Mouse (Mus musculus) stomach, embryonic 14.5 days (tissue): ENCODE measurements around the gene Spem1. TPM values are rescaled to one million over a fixed set of nuclear protein-coding genes. Genes with fewer than 3 reads are reported as not detected.

Experiments used
- ATAC-seq: fragments of 200-750 bp; cut with Nextera tagmentation; 2 replicates; pipeline ENCODE4 v1.8.0; 2017; ENCODE audit warnings: low read depth, moderate TSS enrichment; ENCODE audit not compliant: insufficient number of reproducible peaks, insufficient read depth, low FRiP score
- H3K27ac ChIP-seq: fragments of 300-500 bp; sonication (generic); 2 replicates; pipeline ENCODE4 v1.5.1; 2014; ENCODE audit warnings: mild to moderate bottlenecking, low read length, moderate library complexity, mixed read lengths
- H3K27me3 ChIP-seq: fragments of 300-500 bp; sonication (generic); 2 replicates; pipeline ENCODE4 v1.6.1; 2014; ENCODE audit warnings: low read length, control low read depth, mixed read lengths; ENCODE audit not compliant: control insufficient read depth, insufficient read depth
- H3K36me3 ChIP-seq: fragments of 300-500 bp; sonication (generic); 2 replicates; pipeline ENCODE4 v1.6.1; 2014; ENCODE audit warnings: mild to moderate bottlenecking, control low read depth, low read length, moderate library complexity, mixed read lengths; ENCODE audit not compliant: control insufficient read depth, insufficient read depth
- H3K4me1 ChIP-seq: fragments of 300-500 bp; sonication (generic); 2 replicates; pipeline ENCODE4 v1.6.1; 2014; ENCODE audit warnings: low read length, control low read depth, mixed read lengths; ENCODE audit not compliant: control insufficient read depth, insufficient read depth
- H3K4me2 ChIP-seq: fragments of 300-500 bp; sonication (generic); replicated peaks from 2 replicates; pipeline ENCODE4 v1.6.1; 2014; ENCODE audit warnings: low read depth, low read length, control low read depth
- H3K4me3 ChIP-seq: fragments of 300-500 bp; sonication (generic); 2 replicates; pipeline ENCODE4 v1.5.1; 2014; ENCODE audit warnings: low read depth, low read length, control low read depth
- H3K9ac ChIP-seq: fragments of 300-500 bp; sonication (generic); replicated peaks from 2 replicates; pipeline ENCODE4 v1.6.1; 2014; ENCODE audit warnings: low read depth, mild to moderate bottlenecking, control low read depth, low read length, moderate library complexity, mixed read lengths
- H3K9me3 ChIP-seq: fragments of 300-500 bp; sonication (generic); 2 replicates; pipeline ENCODE4 v1.6.1; 2016; ENCODE audit warnings: low read depth, low read length, control low read depth; ENCODE audit not compliant: control insufficient read depth
- WGBS: fragments of 180-500 bp; shearing (Covaris S2); extraction: QIAGEN DNeasy Blood & Tissue Kit; methylation state at CpG from one replicate; pipeline ENCODE4 v1.1.7; 2014; 5-methylcytosine and 5-hydroxymethylcytosine counted together
- polyA plus RNA-seq: library from polyadenylated mRNA; unstranded; fragments of >200 nt; fragmentation: Nextera tagmentation; extraction: Ambion mirVana; gene quantifications from 2 replicates; pipeline ENCODE4 v1.2.1, GENCODE M21; 2014

Gene Spem1
- polyA plus RNA-seq, 1 experiment from 2014 or later, result 0.41 TPM

DNA sequence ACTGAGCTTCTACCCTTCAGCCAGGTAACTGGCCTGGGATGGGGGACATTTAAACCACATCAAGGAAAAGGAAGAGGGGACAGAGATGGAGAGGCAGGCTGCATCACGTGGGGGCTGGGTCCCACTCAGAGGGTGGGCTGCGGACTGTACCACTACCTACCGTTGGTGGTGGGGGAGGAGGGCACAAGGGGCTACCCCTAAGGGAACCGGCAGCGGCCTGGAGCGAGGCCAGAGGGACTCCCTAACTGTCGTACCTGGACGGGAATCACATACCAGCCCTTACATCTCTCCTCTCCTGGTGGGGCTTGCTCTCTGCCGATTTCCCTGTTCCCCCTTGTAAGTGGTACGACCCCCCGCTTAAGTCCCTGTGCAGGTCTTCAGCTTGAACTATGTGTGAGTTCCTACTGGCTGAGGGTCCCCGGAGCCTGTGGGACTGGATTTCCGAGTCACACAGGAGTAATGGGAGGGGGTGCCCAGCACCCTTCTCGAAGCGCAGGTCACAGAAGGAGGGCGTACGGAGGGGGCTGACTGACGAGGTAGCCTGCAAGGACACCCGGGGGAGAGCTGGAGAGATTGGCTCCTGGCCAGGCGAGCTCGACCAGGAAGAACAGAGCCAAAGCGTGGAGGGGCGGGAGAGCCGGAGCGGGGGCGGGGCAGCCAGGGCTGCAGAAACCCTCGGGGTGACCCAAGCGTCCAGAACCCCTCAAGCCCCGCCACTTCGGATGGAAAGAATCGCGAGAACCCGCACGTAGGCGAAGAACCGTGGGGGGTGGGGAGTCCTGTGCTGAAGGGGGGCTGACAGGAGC is 21.4 kb downstream of the Spem1 start:
- H3K4me2 ChIP-seq, result peak overlapping the region; percentile 99
- peak overlapping the region; percentile 54 for H3K9ac ChIP-seq
- peak overlapping the region; percentile 35 for H3K27ac ChIP-seq
- peak; percentile 42 for ATAC-seq
- under 1% methylated on average over 36 of the region's 36 CpGs for WGBS
- H3K4me3 ChIP-seq, result peak overlapping the region; percentile 57
- no peaks in the 10 kb centered on the region; the same call in 1 of the 2 replicates for H3K27me3 ChIP-seq
- no peaks in the 10 kb centered on the region for H3K36me3 ChIP-seq
- H3K9me3 ChIP-seq, result no peaks in the 10 kb centered on the region
- peaks cover 47% of the 10 kb centered on the region for H3K4me1 ChIP-seq

DNA sequence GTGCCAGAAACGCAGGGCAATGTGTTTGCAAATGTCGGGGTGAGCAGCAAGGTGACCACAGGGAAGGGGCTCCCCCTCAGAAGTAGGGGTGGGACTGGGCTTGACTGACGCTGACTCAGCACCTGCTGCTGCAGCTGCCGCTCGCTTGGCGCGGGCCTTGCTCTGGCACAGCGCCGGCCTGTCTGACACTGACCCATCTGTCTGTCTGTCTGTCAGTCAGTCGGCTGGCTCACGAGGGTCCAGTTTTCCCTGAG is 21.9 kb downstream of the Spem1 start:
- no peaks in the 10 kb centered on the region for H3K36me3 ChIP-seq
- no peaks in the 10 kb centered on the region for H3K9me3 ChIP-seq
- peak overlapping the region; percentile 57 for H3K4me3 ChIP-seq
- no peak overlapping the region for H3K9ac ChIP-seq
- no peak for ATAC-seq
- H3K4me1 ChIP-seq, result peaks cover 47% of the 10 kb centered on the region
- H3K27ac ChIP-seq, result peak overlapping the region; percentile 35; the same call in 1 of the 2 replicates
- no peaks in the 10 kb centered on the region; the same call in 1 of the 2 replicates for H3K27me3 ChIP-seq
- WGBS, result 3% methylated on average over 11 of the region's 11 CpGs
- peak overlapping the region; percentile 99 for H3K4me2 ChIP-seq

DNA sequence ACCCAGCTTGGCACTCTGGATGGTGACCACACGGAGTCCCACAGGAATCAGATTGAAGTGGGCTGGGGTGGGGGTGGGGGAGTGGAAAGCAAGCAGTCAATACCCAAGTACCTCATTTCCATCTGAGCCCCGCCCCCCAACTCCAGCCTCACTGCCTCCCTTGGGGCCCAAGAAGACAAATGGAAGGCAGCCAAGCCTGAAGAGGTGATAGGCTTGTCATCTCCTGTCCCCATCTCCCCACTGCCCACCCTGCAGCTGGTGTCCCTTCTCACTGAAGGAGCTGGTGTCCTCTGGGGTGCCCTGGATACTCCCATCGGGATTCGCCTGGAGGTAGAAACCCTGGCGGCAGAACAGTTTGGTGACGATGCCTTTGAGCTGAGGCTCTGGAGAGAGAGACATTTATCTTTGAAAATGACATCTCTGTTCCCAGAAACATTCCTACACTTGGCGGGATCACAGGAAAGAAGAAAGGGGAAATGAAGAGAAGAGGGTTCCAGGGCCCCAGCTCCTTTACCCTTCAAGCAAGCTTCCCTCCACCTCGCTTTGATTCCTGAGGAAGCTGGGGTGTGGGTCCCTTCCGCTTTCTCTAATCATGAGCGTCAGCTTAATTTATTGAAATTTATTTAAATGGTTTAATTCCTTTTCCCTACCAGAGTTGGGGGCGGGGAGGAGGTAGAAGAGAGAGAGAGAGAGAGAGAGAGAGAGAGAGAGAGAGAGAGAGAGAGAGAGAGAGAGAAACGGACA is 22.4 kb downstream of the Spem1 start:
- H3K36me3 ChIP-seq, result no peaks in the 10 kb centered on the region
- ATAC-seq, result no peak
- WGBS, result 20% methylated on average over 12 of the region's 12 CpGs

DNA sequence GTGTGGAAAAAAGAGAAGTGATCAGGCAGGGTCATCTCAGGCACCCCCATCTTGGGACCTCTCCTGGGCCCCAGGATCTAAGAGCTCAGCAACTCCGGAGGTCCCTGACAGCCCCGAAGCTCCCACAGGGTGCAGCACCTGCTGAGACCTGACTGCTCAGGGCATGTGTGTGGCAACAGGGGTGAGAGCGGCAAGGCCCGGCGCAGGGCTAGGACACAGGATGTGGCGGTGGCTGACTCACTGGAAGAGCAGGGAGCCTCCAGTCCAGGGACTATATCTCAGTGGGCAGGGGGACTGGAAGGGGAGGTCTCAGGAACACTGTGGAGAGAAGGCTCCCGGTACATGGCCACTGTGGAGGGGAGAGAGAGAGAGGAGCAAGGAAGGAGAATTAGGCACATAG is 24.1 kb downstream of the Spem1 start:
- ATAC-seq, result no peak
- H3K9me3 ChIP-seq, result no peaks in the 10 kb centered on the region
- peaks cover 29% of the 10 kb centered on the region for H3K4me1 ChIP-seq
- no peak overlapping the region for H3K4me2 ChIP-seq
- no peaks in the 10 kb centered on the region for H3K36me3 ChIP-seq
- no peak overlapping the region for H3K9ac ChIP-seq
- no peak overlapping the region for H3K4me3 ChIP-seq
- no peaks in the 10 kb centered on the region; the same call in 1 of the 2 replicates for H3K27me3 ChIP-seq
- 77% methylated on average over 7 of the region's 7 CpGs for WGBS
- H3K27ac ChIP-seq, result no peak overlapping the region

More for the DNA sequence above, 22.4 kb downstream of the Spem1 start:
- Histone ChIP-seq H3K27me3 (no peaks in the 10 kb centered on the region; the same call in 1 of the 2 replicates), H3K4me3 (peak overlapping the region; percentile 57; the same call in 1 of the 2 replicates), H3K27ac (peak overlapping the region; percentile 35; the same call in 1 of the 2 replicates), H3K9me3 (no peaks in the 10 kb centered on the region), H3K4me2 (peak overlapping the region; percentile 99), H3K4me1 (peaks cover 42% of the 10 kb centered on the region), H3K9ac (no peak overlapping the region)

DNA sequence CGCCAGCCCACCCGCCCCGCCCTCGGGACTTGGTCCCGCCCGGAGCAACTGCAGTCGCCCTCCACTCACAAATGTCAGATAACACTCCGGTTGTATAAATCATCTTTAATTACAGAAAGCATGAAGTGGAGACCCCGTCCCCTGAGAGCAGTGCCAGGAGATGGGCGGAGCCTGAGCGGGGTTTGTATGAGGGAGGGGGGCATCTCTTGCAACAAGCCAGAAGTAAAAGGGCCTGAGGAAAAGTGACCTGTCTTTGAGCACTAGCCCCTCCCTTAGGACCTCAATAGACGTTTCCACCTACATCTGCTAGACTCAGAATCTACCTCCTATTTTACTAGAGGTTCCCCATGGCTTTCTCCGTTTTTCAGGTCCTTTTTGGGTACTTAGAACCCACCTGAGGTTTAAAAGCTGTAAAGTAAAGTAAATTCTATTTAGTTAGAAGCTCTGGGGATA is 26.0 kb downstream of the Spem1 start:
- Histone ChIP-seq H3K4me2 (peak overlapping the region; percentile 95), H3K9me3 (no peaks in the 10 kb centered on the region), H3K27ac (no peak overlapping the region), H3K4me3 (peak overlapping the region; percentile 44), H3K27me3 (no peaks in the 10 kb centered on the region), H3K4me1 (peaks cover 17% of the 10 kb centered on the region), H3K36me3 (no peaks in the 10 kb centered on the region), H3K9ac (no peak overlapping the region)
- WGBS, result 2% methylated on average over 13 of the region's 13 CpGs
- no peak for ATAC-seq

DNA sequence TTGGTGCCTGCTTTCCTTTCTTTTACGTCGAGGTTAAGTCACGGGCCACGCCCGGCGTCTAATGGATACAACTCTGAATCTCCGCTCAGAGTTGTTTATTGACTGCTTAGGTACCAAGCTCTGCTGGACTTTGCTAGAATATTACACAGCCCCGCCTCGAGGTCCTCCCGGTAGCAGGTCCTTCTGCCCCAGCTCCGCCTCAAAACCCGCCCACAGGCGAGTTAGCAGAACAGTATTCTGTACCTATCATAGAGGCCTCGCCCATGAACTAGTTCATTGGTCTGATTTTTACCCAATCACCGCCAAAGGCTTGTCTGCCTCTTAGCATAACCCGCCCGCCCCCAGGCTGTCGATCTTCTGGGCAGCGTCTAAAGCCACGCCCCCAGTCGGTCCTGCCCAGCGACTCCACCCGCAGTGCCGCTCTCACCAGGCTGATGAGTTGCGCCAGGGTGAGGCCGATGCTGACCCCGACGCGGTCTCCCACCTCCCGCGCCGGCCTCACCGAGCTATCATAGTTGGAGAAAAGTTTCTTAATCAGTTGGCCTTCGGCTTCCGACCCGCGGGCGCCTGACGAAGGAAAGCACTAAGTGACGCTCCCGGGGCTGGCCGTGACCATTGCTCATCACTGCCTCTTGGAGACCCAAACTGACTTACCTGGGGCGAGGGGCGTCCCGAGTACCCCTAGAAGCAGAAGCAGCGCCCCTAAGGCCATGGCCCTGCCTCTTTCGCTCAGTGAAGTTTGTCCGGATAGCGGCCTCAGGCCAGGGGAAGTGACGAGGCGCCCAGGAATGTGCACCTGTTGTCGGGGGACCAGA is 26.6 kb downstream of the Spem1 start, which contains the start of gene Chrnb1:
TSS of gene Chrnb1 (minus strand) at position 776 of the 815 bp plus-strand sequence.
- peak within 1 kb of the TSS; percentile 44 for H3K4me3 ChIP-seq
- ATAC-seq, result peak; percentile 97
- WGBS, result 1% methylated on average over 52 of the region's 52 CpGs
- no peaks in the 10 kb centered on the region for H3K27me3 ChIP-seq
- 0 out of 2 replicates have a peak within 1 kb of the TSS, but pooled peaks have one; percentile 28 for H3K9ac ChIP-seq
- no peak within 1 kb of the TSS for H3K27ac ChIP-seq
- H3K4me2 ChIP-seq, result peak within 1 kb of the TSS; percentile 95
- H3K9me3 ChIP-seq, result no peaks in the 10 kb centered on the region
- H3K36me3 ChIP-seq, result no peaks in the 10 kb centered on the region
- H3K4me1 ChIP-seq, result peaks cover 15% of the 10 kb centered on the region

DNA sequence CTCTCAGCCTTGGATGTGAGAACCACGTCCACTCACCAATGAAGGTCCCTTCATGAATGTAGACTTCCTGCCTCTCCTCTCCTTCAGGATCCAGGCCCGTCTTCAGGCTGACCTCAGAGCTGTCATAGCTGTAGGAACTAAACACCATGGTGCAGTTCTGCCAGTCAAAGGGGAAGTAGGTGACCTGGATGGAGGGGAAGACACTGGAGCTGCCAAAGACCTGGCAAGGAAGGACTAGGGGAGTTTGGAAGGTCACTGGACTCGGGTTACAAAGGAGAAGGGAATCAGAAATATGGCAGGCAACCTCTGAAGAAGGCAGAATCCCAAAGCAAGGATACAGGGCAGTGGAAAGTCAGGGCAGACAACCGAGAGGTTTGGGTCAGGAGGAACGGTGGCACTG is 28.6 kb downstream of the Spem1 start:
- Histone ChIP-seq H3K36me3 (no peaks in the 10 kb centered on the region), H3K4me1 (no peaks in the 10 kb centered on the region; the same call in 1 of the 2 replicates), H3K9me3 (no peaks in the 10 kb centered on the region), H3K27me3 (no peaks in the 10 kb centered on the region), H3K4me3 (no peak overlapping the region), H3K4me2 (no peak overlapping the region), H3K27ac (no peak overlapping the region), H3K9ac (no peak overlapping the region)
- no peak for ATAC-seq
- 66% methylated on average over 5 of the region's 5 CpGs for WGBS

DNA sequence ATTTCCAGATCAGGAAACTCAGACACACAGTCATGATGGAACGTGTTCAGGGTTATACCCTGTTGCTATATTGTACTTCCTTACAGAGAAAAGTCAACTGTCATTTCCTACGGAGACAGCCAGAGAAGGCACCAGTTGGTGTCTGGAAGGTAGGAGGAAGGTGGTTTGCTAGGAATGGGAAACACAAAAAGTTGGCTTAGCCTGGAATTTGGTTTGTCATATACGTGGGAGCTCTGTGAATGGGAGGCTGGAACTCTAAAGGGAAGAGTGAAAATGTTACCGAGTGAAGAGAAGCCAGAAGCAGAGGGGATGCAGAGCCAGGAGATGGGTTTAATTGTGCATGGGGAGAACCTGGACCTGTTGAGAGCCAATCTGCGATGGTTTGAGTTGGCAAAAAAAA is 30.6 kb downstream of the Spem1 start:
- Histone ChIP-seq H3K9me3 (no peaks in the 10 kb centered on the region), H3K27me3 (no peaks in the 10 kb centered on the region), H3K4me1 (no peaks in the 10 kb centered on the region; the same call in 1 of the 2 replicates), H3K4me2 (no peak overlapping the region), H3K9ac (no peak overlapping the region), H3K27ac (no peak overlapping the region), H3K4me3 (no peak overlapping the region), H3K36me3 (no peaks in the 10 kb centered on the region)
- WGBS, result 69% methylated on average over 5 of the region's 5 CpGs
- ATAC-seq, result no peak
